Mouse (Mus musculus): ENCODE measurements at regions not wholly inside any gene's neighbourhood (a gene's known extent, or its start where the extent isn't known, plus 50 kb on each side); places are given as distances from the start of the nearest gene placed in this dataset.

DNA sequence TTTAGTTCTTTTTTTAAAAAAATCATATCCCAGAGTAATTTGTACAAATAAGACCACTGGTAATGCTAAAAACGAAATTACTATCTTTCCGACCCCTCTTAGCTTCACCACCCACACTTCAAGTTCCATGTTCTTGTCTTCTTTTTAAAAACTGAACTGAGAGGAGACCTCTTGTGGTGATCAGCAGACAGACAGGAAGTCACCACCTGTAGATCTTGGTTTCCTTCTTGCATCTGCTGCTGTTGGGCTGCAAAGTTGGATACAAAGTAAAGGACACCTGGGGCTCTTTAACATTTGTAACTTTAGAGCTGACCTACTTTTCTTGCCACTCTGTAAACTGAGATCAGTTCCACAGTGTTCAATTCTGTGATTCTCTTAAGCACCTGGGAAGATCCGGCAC is 216.4 kb downstream of the Cog6 start:
- DNase-seq, result no peak

- no peak for DNase-seq
Measured at GRCm38 (mm10) chr3:52797801-52798200, 219.2 kb downstream of the Cog6 start.

GRCm38 (mm10) chr3:52797164-52797563 is 219.9 kb downstream of the Cog6 start:
- no peak for DNase-seq

GRCm38 (mm10) chr3:52794218-52794617 is 222.8 kb downstream of the Cog6 start:
- no peak for DNase-seq

DNA sequence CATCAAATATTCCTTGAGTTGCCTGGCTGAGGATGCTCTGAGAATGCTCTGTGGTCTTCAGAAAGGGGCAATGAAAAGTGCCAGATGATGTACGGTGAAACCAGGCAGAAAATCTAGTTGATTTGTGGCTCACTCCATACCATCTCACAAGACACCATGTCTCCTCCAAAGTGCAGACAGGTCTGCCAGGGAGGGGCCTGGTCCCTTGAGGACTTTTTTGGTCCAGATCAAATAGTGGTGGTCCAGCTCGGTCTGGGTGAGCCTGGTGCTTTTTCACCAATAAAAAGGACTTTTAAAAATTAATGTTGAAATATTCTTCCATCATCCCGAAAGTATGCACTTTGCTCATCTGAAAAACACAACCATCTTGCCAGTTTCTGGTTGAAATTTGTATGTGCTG is 224.2 kb downstream of the Cog6 start:
- no peak for DNase-seq

- no peak for DNase-seq
Measured at GRCm38 (mm10) chr3:52792121-52792520, 224.9 kb downstream of the Cog6 start.

DNA sequence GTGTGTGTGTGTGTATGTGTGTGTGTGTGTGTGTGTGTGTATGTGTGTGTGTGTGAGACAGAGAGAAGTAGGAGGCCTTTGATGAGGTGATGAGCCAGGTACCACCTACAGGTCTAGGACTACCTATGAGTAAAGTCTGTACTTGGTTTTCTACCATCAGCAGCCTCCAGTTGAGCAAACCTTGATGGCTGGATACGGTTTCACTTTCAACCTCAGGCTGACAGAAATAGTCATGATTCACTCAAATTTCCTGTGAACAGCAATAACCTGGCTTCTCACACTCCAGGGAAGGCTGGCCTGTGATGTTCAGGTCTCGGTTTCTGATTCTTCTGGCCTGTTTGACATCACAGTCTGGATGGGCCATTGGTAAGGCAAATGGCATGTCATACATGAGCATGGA is 226.1 kb downstream of the Cog6 start:
- no peak for DNase-seq

DNA sequence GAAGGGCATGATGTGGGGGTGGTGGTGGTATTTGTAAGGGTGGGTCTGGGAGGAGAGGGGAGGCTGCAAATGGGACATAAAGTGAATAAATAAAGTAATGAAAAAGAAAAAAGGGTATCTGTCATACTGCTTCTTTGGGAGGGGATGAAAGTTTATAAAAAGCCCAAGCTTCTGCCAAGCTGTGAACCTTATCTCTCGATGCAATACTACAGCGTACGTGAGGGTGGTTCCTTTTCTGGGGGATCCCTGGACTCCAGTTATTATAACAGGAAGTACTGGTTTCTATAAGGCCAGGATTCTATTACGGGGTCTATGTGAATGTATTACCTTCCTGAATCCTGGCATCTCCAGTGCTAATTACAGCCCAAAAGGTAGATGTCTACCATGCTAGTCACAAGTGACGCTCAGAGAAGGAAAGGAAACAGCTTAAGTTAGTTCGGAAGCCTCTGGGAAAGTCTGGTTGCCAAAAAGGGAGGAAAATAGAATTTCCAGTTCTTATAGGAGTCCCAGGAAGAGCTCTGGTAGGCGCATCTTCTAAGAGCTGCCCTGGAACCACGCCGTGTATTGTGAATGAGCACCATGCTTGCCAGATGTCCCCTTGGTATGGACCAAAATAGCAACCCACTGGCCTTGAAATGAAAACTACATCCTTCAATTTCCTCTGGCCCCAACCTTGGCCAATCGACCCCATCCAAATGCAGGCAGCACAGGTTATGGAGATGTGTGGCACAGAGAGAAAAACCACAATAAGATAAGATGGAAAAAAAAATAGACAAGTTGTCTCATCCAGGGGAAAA is 228.9 kb downstream of the Cog6 start:
- no peak for DNase-seq

DNA sequence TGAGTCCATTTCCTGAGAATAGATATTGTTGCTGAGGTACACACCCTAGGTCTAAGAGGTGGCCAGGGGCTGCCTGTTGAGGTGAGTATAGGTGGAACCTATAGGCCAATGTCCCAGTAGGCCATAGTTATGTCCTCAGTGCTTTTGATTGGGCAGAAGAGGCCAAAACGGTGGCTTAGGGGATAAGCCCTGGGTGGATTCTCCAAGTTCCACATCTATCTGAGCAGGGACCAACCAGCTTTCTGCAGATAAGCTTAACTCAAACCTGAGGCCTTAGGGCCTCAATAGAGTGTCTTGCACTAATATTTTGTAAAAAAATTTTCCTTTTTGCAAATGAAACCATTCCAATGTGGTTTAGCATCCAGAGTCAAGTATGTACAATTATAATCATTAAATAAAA is 231.4 kb downstream of the Cog6 start:
- DNase-seq, result no peak

GRCm38 (mm10) chr3:52784476-52784875 is 232.6 kb downstream of the Cog6 start:
- DNase-seq, result no peak

GRCm38 (mm10) chr3:52782576-52782975 is 234.5 kb downstream of the Cog6 start:
- DNase-seq, result no peak

GRCm38 (mm10) chr3:52781521-52781920 is 235.5 kb downstream of the Cog6 start:
- DNase-seq, result no peak

DNA sequence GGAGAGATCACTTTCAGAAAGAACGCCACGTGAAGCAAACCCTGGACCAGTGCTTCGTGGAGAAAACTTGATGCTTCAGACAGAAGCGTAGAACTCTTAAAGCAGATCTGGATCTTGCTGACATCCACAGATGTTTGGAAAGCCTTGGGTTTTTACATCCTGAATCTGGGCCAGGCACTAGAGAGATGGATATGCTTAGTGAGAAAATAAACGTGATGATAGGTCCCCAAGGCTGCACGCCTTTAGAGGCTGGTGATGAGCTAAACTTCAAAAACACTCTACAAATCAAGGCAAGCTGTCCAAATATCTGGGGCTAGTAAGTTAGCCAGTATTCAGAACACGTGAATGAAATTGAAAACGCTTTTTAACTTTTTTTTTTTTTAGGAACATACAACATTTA is 236.7 kb downstream of the Cog6 start:
- DNase-seq, result no peak

- no peak for DNase-seq
Measured at GRCm38 (mm10) chr3:52775875-52776274, 241.2 kb downstream of the Cog6 start.

DNA sequence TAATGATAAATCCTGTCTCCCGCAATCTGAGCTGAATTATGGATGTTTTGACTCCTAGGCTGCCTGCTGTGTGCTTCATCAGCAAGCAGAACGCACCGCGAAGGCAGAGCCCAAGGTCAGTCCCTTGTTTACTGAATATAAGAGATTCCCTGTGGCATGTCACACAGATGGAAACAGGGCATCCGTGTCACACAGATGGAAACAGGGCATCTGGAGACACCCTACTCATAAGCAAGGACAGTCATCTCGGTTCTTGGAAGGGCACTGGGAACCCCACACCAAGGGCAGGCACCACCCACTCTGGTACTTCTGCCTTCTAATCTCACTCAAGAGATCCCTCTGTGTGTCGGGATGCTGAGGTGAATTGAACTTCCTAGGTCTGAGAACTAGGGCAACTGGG is 241.9 kb downstream of the Cog6 start:
- no peak for DNase-seq

GRCm38 (mm10) chr3:52774734-52775133 is 242.3 kb downstream of the Cog6 start:
- DNase-seq, result no peak

DNA sequence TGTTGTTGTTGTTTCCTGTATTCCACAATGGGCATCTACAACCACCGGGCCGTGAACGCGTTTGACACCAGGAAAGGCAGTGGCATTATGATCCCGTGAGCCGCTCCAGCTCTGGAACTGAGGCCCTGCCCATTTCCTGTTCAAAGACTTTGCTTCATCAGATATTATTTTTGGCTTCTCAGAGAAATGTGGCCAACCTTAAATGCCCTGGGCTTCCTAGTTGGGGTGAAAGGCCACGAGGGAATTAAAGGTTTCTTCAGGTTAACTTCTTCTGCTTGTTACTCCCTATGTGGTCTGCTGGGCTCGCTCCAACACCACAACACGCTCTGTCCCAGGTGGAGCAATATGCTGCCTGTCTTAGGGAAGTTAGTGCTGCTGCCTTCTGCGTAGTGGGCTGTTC is 249.8 kb downstream of the Cog6 start:
- peak; percentile 36 to 42 for DNase-seq

- no peak for DNase-seq
Measured at GRCm38 (mm10) chr3:52766841-52767240, 250.2 kb downstream of the Cog6 start.

DNA sequence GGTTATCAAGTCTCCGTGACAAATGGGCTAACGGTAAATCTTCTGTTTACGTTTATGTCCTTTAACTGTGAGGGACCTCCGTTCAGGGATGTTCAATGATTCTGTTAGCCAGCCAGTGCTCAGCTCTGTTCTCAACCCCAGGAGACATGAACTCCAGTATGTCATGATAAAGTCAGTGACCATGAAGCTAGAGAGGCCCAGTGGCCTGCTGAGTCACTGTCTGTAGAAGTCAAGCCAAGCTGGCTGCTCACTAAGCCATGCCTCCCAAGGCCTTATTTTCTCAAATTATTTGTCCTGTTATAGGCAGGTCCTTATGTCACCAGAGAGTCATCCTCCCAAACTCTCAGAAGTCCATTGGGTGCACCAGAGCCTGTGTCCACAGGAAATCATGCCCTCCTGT is 252.9 kb downstream of the Cog6 start:
- DNase-seq, result no peak

DNA sequence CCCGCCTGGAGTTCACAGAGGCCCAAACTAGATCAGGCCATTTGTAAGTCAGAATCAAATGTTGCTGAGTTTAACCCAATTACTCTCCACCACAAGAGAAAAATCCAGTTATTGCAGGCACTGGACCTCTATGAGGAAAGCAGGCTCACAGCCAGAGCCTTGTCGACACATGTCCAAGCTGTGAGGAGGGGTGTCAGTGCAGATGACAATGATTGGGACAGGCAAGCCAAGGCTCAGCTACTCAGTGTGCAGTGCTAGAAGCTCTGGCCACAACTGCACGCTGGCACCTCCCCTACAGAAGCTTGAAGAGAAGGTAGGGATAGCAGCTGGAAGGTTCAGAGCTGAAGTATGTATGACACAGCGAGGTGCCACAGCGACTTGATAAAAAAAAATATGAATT is 253.4 kb downstream of the Cog6 start:
- no peak for DNase-seq

DNA sequence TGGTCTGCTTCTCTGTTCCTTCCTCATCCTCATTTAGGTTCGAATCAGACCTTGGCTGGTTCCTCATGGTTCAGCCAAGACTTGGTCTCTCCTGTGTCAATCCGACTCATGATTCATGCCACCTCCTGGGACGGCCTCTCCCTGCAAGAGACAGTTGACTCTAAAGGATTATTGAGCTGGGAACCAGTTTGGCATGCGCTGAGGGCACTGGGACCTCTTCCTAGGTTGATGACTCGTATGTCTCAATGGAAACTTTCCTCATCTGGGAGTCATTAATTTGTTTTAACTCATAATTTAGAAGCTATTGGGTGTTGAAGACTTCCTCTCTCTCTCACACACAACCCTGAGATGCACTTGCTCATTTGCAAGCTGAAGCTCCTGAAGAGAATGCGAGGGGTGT is 254.5 kb downstream of the Cog6 start:
- DNase-seq, result no peak

DNA sequence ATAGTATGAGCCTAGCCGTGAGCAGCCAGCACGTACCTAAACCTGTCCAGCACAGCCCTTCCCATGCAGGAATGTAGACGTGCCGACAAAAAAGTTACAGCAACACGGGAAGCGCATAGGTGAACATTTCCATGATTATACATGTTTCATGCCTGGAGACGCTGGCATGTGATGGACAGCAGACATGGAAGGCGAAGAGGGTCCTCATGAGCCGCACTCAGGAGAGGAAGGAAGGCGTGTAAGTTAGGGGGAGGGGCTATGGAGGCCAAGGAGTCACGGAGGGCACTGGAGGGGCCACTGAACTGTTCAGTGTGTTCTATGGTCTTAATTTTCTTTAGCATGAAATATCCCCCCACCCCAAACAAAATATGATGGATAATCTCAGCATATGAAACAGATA is 257.2 kb downstream of the Cog6 start:
- DNase-seq, result no peak

DNA sequence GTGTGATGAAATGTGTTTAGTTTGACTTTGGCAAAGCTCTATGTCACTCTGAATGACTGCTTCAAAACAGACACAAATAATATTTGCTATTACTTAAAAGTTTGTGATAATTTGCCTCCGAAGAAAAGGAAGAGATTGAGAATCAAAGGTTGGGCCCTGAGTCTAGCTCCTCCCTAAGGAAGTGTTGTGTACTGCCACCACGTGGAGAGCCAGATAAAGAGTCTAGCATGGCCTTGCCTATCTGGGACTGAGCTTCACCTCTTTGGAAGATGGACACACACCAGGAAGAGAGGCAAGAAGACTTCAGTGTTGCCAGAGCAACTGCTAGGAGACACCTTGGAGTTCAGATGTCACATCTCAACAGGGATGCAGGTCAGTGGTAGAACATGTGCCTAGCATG is 258.5 kb downstream of the Cog6 start:
- peak; percentile 51 to 74 for DNase-seq

GRCm38 (mm10) chr3:52756816-52757215 is 260.2 kb downstream of the Cog6 start:
- no peak for DNase-seq

DNA sequence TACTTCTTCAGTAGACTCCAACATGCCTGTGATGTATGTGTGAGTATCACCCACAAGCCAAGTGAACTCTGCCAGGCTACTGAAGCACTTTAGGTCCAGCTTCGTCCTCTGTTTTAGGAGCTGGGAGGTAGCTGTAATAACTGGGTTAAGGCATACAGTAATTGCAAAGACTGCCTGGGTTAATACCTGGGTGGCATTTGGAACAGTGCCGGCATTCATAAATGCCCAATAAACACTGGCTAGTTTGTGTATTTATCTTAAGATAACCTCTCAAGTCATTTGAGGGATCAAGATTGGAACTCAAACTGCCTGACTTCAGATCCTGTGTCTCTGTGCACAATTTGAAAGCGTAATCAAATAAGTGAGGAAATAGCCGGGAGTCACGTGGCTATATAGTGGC is 261.0 kb downstream of the Cog6 start:
- no peak for DNase-seq
